Mouse (Mus musculus) kidney, postnatal 0 days (tissue): ENCODE results near the gene Tmem44. TPM values are rescaled to one million over a fixed set of nuclear protein-coding genes. Genes with fewer than 3 reads are reported as not detected.

Experiments used
- ATAC-seq: fragments of 200-750 bp; cut with Nextera tagmentation; replicated peaks from 2 replicates; pipeline ENCODE4 v1.8.0; 2017; ENCODE audit warnings: low read depth, moderate number of reproducible peaks, moderate TSS enrichment, moderate library complexity; ENCODE audit not compliant: low FRiP score
- DNase-seq: peaks from one replicate; pipeline ENCODE4 v3.0.0-alpha.2; 2016; ENCODE audit warnings: low spot score
- H3K27ac ChIP-seq: fragments of 300-500 bp; sonication (generic); 2 replicates; pipeline ENCODE4 v1.5.1; 2014; ENCODE audit warnings: mild to moderate bottlenecking
- H3K27me3 ChIP-seq: fragments of 300-500 bp; sonication (generic); 2 replicates; pipeline ENCODE4 v1.6.1; 2014; ENCODE audit warnings: low read length, mixed read lengths; ENCODE audit not compliant: insufficient read depth
- H3K36me3 ChIP-seq: fragments of 300-500 bp; sonication (generic); 2 replicates; pipeline ENCODE4 v1.6.1; 2014; ENCODE audit warnings: low read length, mixed read lengths; ENCODE audit not compliant: insufficient read depth
- H3K4me1 ChIP-seq: fragments of 300-500 bp; sonication (generic); replicated peaks from 2 replicates; pipeline ENCODE4 v1.6.1; 2014; ENCODE audit warnings: antibody characterized with exemption, low read length, mixed read lengths; ENCODE audit not compliant: insufficient read depth
- H3K4me2 ChIP-seq: fragments of 300-500 bp; sonication (generic); 2 replicates; pipeline ENCODE4 v1.6.1; 2014; ENCODE audit warnings: mild to moderate bottlenecking, low read length, moderate library complexity, mixed read lengths
- H3K4me3 ChIP-seq: fragments of 300-500 bp; sonication (generic); replicated peaks from 2 replicates; pipeline ENCODE4 v1.5.1; 2014; ENCODE audit warnings: low read depth, low read length
- H3K9ac ChIP-seq: fragments of 300-500 bp; sonication (generic); 2 replicates; pipeline ENCODE4 v1.6.1; 2014; ENCODE audit warnings: low read depth, low read length
- H3K9me3 ChIP-seq: fragments of 300-500 bp; sonication (generic); replicated peaks from 2 replicates; pipeline ENCODE4 v1.6.1; 2016; ENCODE audit warnings: low read length, inconsistent platforms, mixed read lengths
- CTCF ChIP-seq: IDR thresholded peaks from 2 replicates; pipeline ENCODE4 v1.5.1; 2016; ENCODE audit warnings: antibody characterized with exemption, low read depth, mild to moderate bottlenecking, moderate library complexity
- WGBS: fragments of 180-500 bp; shearing (Covaris S2); extraction: QIAGEN DNeasy Blood & Tissue Kit; methylation state at CpG from one replicate; pipeline ENCODE4 v1.1.7; 2014; 5-methylcytosine and 5-hydroxymethylcytosine counted together
- polyA plus RNA-seq: library from polyadenylated mRNA; unstranded; fragments of >200 nt; fragmentation: Nextera tagmentation; extraction: Ambion mirVana; gene quantifications from 2 replicates; pipeline ENCODE4 v1.2.1, GENCODE M21; 2015

The Tmem44 gene
- polyA plus RNA-seq, 1 experiment from 2014 or later: 13.8 TPM

DNA sequence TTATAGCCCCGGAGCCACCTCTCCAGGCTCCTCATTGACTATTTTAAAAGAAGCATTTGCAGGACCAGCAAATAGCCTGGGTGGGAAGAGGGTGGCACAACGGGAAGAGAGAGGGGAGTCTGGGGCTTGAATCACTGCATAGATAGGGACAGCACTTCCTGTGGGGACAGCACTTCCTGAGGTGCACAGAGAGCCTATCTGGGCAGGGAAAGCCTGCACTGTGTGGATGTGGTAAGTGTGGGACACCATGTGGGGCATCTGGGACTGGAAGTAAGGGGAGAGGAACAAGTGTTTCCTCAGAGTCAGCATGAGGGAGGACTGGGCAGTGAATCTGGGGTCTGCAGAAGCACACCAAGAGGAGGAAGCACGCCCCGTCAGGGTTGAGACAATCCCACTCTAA, 17.1 kb downstream of the Tmem44 start:
- Histone ChIP-seq H3K4me1 (no peaks in the 10 kb centered on the region), H3K4me2 (no peak overlapping the region), H3K9ac (no peak overlapping the region), H3K27me3 (no peaks in the 10 kb centered on the region), H3K9me3 (no peaks in the 10 kb centered on the region), H3K4me3 (no peak overlapping the region), H3K36me3 (no peaks in the 10 kb centered on the region), H3K27ac (no peak overlapping the region)
- ATAC-seq (no peak), DNase-seq (no peak)
- TF ChIP-seq CTCF: no peak
- WGBS: 57% methylated on average over 4 of the region's 4 CpGs

DNA sequence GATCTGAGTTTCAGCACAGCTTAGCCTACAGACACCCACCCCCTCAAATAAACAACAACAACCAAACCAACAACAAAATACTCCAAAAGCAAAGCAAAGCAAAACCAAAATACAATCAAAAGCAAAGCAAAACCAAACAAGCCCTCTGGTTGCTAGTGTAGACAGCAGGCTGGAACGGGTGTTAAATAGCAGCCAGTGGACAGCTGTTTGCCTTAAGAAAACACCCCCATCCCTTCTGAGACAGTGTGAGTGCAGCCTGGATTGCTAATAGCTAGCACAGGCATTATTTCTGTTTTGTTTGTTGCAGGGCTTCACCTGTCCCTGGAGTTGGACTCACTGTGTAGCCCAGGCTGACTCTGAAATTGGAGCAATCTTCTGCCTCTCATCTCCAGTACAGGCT, 17.7 kb downstream of the Tmem44 start:
- H3K4me2 ChIP-seq: no peak overlapping the region
- no peak for TF ChIP-seq CTCF
- H3K27me3 ChIP-seq: no peaks in the 10 kb centered on the region
- no peaks in the 10 kb centered on the region for H3K36me3 ChIP-seq
- H3K9me3 ChIP-seq: no peaks in the 10 kb centered on the region
- ATAC-seq (no peak), DNase-seq (no peak)
- WGBS: 39% methylated on average over 1 of the region's 1 CpGs
- H3K9ac ChIP-seq: no peak overlapping the region
- no peak overlapping the region for H3K27ac ChIP-seq
- no peaks in the 10 kb centered on the region for H3K4me1 ChIP-seq
- no peak overlapping the region for H3K4me3 ChIP-seq

DNA sequence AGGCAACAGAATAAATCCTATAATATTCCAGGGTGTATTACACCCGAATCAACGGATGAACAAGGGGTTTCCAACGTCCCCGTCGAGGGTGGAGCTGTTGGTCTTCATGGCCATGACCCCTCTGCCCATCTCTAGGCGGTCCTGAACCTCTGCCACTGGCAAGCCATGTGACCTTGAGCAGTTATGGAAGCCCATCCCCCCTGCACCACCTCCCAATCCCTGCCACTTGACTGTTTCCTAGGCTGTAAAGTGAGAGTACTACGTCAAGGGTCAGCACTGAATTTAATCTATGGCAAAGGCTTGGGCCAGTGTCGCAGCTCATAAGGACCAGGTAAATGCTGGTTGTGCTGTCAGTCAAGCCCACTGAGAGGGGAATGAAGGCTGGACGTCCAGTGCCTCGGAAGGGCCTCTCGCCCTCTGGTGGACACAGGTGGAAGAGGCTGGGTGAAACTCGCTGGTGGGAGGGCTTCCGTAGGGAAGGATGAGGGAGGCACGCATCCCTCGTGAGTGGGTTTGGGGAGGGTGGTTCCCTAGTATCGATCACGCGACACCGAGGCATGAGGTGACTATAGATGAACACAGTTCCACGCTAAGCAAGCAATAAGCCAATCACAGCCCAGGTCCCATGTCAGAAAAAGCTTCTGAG, 18.8 kb downstream of the Tmem44 start:
- no peak overlapping the region for H3K4me3 ChIP-seq
- H3K27ac ChIP-seq: no peak overlapping the region
- no peaks in the 10 kb centered on the region for H3K4me1 ChIP-seq
- peak; percentile 68 for DNase-seq
- WGBS: 39% methylated on average over 19 of the region's 20 CpGs
- peak; percentile 95 for TF ChIP-seq CTCF
- 0 out of 2 replicates have a peak, but pooled peaks have one; percentile 41 for ATAC-seq
- H3K9ac ChIP-seq: no peak overlapping the region
- H3K36me3 ChIP-seq: no peaks in the 10 kb centered on the region
- H3K9me3 ChIP-seq: no peaks in the 10 kb centered on the region
- H3K27me3 ChIP-seq: no peaks in the 10 kb centered on the region
- H3K4me2 ChIP-seq: peak overlapping the region; percentile 31

DNA sequence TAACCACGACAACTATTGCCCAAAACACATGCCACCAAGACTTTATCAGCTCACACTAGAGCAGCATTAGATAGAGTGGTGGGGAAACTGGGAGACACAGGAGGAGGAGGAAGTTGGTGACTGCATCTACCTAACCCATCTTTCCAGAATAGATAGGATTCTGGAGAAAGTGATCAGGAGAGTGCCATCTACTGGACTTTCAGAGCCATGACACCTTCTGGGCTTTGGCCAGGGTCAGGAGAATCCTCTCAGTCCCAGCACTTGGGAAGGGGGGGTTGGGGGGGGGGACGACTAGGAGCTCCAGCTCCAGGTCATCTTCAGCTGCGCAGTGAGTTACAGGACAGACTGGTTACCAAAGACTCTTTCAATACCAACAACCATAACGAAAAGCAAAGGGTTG, 19.8 kb downstream of the Tmem44 start:
- no peaks in the 10 kb centered on the region for H3K27me3 ChIP-seq
- H3K4me2 ChIP-seq: no peak overlapping the region
- TF ChIP-seq CTCF: peak; percentile 67
- no peak overlapping the region for H3K27ac ChIP-seq
- H3K4me3 ChIP-seq: no peak overlapping the region
- H3K9ac ChIP-seq: no peak overlapping the region
- no peaks in the 10 kb centered on the region for H3K36me3 ChIP-seq
- H3K9me3 ChIP-seq: no peaks in the 10 kb centered on the region
- H3K4me1 ChIP-seq: no peaks in the 10 kb centered on the region
- ATAC-seq (no peak; the same call in 1 of the 2 replicates), DNase-seq (peak; percentile 52)
- 50% methylated on average over 4 of the region's 4 CpGs for WGBS

DNA sequence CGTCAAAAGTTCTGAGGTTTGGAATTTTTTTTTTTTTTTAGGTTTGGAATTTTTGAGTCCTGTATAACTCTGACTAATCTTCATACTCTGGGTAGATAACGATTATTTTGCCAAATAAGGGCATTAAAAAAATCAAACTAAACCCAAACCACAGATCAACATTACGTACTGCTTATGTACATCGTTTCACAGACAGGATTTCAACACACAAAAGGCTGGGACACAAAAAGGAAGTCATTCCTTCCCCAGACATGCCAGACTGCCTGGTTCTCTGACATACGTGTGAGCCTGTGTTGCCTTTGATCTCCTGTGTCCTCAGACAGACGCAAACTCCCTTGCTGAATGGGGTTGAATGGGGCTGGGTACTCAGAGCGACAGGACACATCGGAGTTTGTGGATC, 22.3 kb downstream of the Tmem44 start:
- WGBS: 82% methylated on average over 8 of the region's 8 CpGs
- ATAC-seq: no peak

DNA sequence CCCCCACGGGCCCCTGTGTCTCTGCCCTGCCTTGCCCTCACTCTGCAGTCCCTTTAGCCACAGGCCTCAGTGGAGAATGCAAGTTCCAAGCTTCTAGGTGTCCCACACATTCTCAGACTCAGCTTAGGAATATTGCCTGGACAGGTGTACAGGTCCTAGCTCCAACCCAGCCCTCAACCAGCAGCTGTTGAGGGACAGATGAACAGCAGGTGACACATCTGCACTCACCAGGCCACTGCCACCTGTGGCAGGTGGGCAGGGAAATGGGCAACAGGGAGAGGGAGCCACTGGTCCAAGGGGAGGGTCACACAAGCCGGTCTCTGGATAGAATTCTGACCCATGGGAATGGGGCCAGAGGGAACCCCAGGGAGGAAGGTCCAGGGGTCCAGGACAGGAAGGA, 22.8 kb downstream of the Tmem44 start:
- ATAC-seq: no peak
- no peak overlapping the region for H3K27ac ChIP-seq
- no peaks in the 10 kb centered on the region for H3K4me1 ChIP-seq
- H3K9me3 ChIP-seq: no peaks in the 10 kb centered on the region
- H3K27me3 ChIP-seq: no peaks in the 10 kb centered on the region
- no peak overlapping the region for H3K9ac ChIP-seq
- DNase-seq: no peak
- H3K4me2 ChIP-seq: no peak overlapping the region
- 80% methylated on average over 2 of the region's 2 CpGs for WGBS
- no peaks in the 10 kb centered on the region for H3K36me3 ChIP-seq
- TF ChIP-seq CTCF: no peak
- no peak overlapping the region for H3K4me3 ChIP-seq

More for the DNA sequence above, 22.3 kb downstream of the Tmem44 start:
- Histone ChIP-seq H3K4me3 (no peak overlapping the region), H3K36me3 (no peaks in the 10 kb centered on the region), H3K4me1 (no peaks in the 10 kb centered on the region), H3K27ac (no peak overlapping the region), H3K9ac (no peak overlapping the region), H3K27me3 (no peaks in the 10 kb centered on the region), H3K9me3 (no peaks in the 10 kb centered on the region), H3K4me2 (no peak overlapping the region)
- no peak for TF ChIP-seq CTCF
- DNase-seq: no peak

DNA sequence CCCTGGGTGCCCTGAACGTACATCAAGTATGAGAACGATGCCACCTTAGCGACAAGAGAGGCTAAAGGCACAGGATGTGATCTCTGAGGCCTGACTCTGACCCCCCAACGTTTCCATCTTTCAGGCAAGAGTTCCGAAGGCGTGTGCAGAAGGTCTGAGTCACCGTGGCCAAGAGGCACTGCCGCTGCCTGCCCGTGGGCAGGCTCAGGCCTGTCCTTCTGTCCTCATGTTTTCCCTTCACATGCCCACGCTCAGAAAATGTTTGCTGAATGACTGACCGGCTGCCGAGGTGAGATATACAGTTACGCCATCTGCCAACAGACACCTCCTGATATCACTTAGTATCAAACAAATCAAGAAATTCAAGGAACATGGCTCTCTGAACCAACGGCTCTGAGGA, 24.9 kb downstream of the Tmem44 start:
- DNase-seq (no peak), ATAC-seq (no peak)
- Histone ChIP-seq H3K4me2 (no peak overlapping the region), H3K9ac (no peak overlapping the region), H3K9me3 (no peaks in the 10 kb centered on the region), H3K4me1 (no peaks in the 10 kb centered on the region), H3K27ac (no peak overlapping the region), H3K4me3 (no peak overlapping the region), H3K36me3 (no peaks in the 10 kb centered on the region), H3K27me3 (no peaks in the 10 kb centered on the region)
- 67% methylated on average over 14 of the region's 14 CpGs for WGBS
- TF ChIP-seq CTCF: no peak
